ENCODE assay signal across 19 mouse cellular contexts in genomic region chr10:41055581-41055980, GRCm38 (mm10). TPM values are rescaled to one million over a fixed set of nuclear protein-coding genes. Genes with fewer than 3 reads are reported as not detected.
"Had no signal": no experiment of that assay in that cellular context is flagged by ENCODE, and none has a peak within 500 bp of the region (broad histone marks: within the 10 kb centered on the region; RNA-seq: fewer than 3 reads in every experiment).

No protein-coding gene starts in this region.

- H3K27me3 ChIP-seq: limb, embryonic 15.5 days; liver, embryonic 13.5 days; lung, embryonic 15.5 days; neural tube, embryonic 12.5 days had no signal

- H3K9ac ChIP-seq: limb, embryonic 15.5 days; liver, embryonic 13.5 days; liver, postnatal 0 days; lung, embryonic 15.5 days; neural tube, embryonic 12.5 days had no signal

- DNase-seq: kidney, adult 2 months; kidney, postnatal 36 days; layer of hippocampus, adult 9-11 months; layer of hippocampus, postnatal 36 days; liver, embryonic 13.5 days; liver, postnatal 0 days; lung, postnatal 4 days; midbrain, embryonic 14.5 days; right cerebral cortex, postnatal 25 days; thymus, postnatal 4 days had no signal

- H3K36me3 ChIP-seq: limb, embryonic 15.5 days; liver, embryonic 13.5 days; lung, embryonic 15.5 days; midbrain, embryonic 10.5 days; neural tube, embryonic 12.5 days had no signal

- H3K27ac ChIP-seq: limb, embryonic 15.5 days; liver, embryonic 13.5 days; lung, embryonic 15.5 days; midbrain, embryonic 10.5 days; neural tube, embryonic 12.5 days had no signal

- H3K4me3 ChIP-seq: limb, embryonic 15.5 days; liver, embryonic 13.5 days; lung, embryonic 15.5 days; midbrain, embryonic 10.5 days; neural tube, embryonic 12.5 days had no signal

- H3K4me2 ChIP-seq: limb, embryonic 15.5 days; liver, embryonic 13.5 days; lung, embryonic 15.5 days; neural tube, embryonic 12.5 days had no signal

- H3K4me1 ChIP-seq: limb, embryonic 15.5 days; lung, embryonic 15.5 days; neural tube, embryonic 12.5 days had no signal

- H3K9me3 ChIP-seq: limb, embryonic 15.5 days; liver, embryonic 13.5 days; lung, embryonic 15.5 days; midbrain, embryonic 10.5 days; neural tube, embryonic 12.5 days had no signal

- ATAC-seq: liver, postnatal 0 days had no signal

RNA-seq across cellular contexts. Expression of gene Gpr6, which starts 16.5 kb away (rescaled TPM):
- total RNA-seq: megakaryocyte, adult 5-6 weeks; neutrophil, adult 5-6 weeks had no signal
- polyA plus RNA-seq: kidney, adult 2 months; kidney, embryonic 16.5 days; limb, embryonic 11.5 days; limb, embryonic 15.5 days; liver, embryonic 13.5 days; liver, postnatal 0 days; lung, embryonic 15.5 days; midbrain, embryonic 10.5 days; neural tube, embryonic 12.5 days; stomach, embryonic 16.5 days had no signal
